Mouse (Mus musculus) cerebellum, adult 9-11 months (tissue): ENCODE results near the gene Kcnh5.
A peak's percentile ranks its signal among the peaks of the same experiment; 100 is the strongest.

Source experiments
- DNase-seq: peaks from one replicate; pipeline ENCODE4 v3.0.0; 2022

Gene Kcnh5

GRCm38 (mm10) chr12:75176691-75177645 lies at the start of gene Kcnh5:
Gene Kcnh5 (minus strand): TSS chr12:75177332.
- peak; percentile 20 for DNase-seq

- no peak for DNase-seq
Measured at GRCm38 (mm10) chr12:75223966-75224365, 46.8 kb upstream of the Kcnh5 start.

GRCm38 (mm10) chr12:75189413-75189812 lies 12.3 kb upstream of the Kcnh5 start:
- no peak for DNase-seq

- no peak for DNase-seq
Measured at GRCm38 (mm10) chr12:75182646-75183045, 5.5 kb upstream of the Kcnh5 start.

GRCm38 (mm10) chr12:75179491-75179890 lies 2.4 kb upstream of the Kcnh5 start:
- DNase-seq, result no peak

GRCm38 (mm10) chr12:75177646-75178030 lies 506 bp upstream of the Kcnh5 start:
- DNase-seq, result no peak

- no peak for DNase-seq
Measured at GRCm38 (mm10) chr12:75175931-75176565, 1.1 kb downstream of the Kcnh5 start.

- no peak for DNase-seq
Measured at GRCm38 (mm10) chr12:75170970-75171369, 6.2 kb downstream of the Kcnh5 start.

- no peak for DNase-seq
Measured at GRCm38 (mm10) chr12:75153076-75153568, 24.0 kb downstream of the Kcnh5 start.

- no peak for DNase-seq
Measured at GRCm38 (mm10) chr12:75139792-75140191, 37.3 kb downstream of the Kcnh5 start.

- DNase-seq, result no peak
Measured at GRCm38 (mm10) chr12:75091921-75092320, 85.2 kb downstream of the Kcnh5 start.

GRCm38 (mm10) chr12:75090957-75091356 lies 86.2 kb downstream of the Kcnh5 start:
- DNase-seq, result no peak

GRCm38 (mm10) chr12:75077175-75077574 lies 100.0 kb downstream of the Kcnh5 start:
- DNase-seq, result no peak

GRCm38 (mm10) chr12:75071043-75071442 lies 106.1 kb downstream of the Kcnh5 start:
- DNase-seq, result no peak

- DNase-seq, result no peak
Measured at GRCm38 (mm10) chr12:75062571-75062970, 114.6 kb downstream of the Kcnh5 start.

GRCm38 (mm10) chr12:75061731-75062130 lies 115.4 kb downstream of the Kcnh5 start:
- DNase-seq, result peak; percentile 10

- DNase-seq, result no peak
Measured at GRCm38 (mm10) chr12:75053731-75054130, 123.4 kb downstream of the Kcnh5 start.

- DNase-seq, result no peak
Measured at GRCm38 (mm10) chr12:75036694-75037093, 140.4 kb downstream of the Kcnh5 start.

GRCm38 (mm10) chr12:75031970-75032864 lies 144.9 kb downstream of the Kcnh5 start:
- DNase-seq, result no peak

GRCm38 (mm10) chr12:74971187-74971586 lies 205.9 kb downstream of the Kcnh5 start:
- no peak for DNase-seq

- DNase-seq, result no peak
Measured at GRCm38 (mm10) chr12:74969420-74969819, 207.7 kb downstream of the Kcnh5 start.

GRCm38 (mm10) chr12:74966266-74966665 lies 210.9 kb downstream of the Kcnh5 start:
- no peak for DNase-seq

GRCm38 (mm10) chr12:74952661-74953060 lies 224.5 kb downstream of the Kcnh5 start:
- DNase-seq, result no peak
